Mouse (Mus musculus): ENCODE measurements around the gene Plekha5. TPM values are rescaled to one million over a fixed set of nuclear protein-coding genes. Genes with fewer than 3 reads are reported as not detected.

Gene Plekha5
- polyA plus RNA-seq, 1 experiment from 2014 or later = 42.0 TPM

GRCm38 (mm10) chr6:140432363-140432762, 8.5 kb downstream of the Plekha5 start:
- no peak for DNase-seq (ENCODE audit: low spot score)
- 94% methylated on average over 9 of the region's 9 CpGs for WGBS
- no peak overlapping the region for H3K4me3 ChIP-seq
- H3K27me3 ChIP-seq (replicated peaks; ENCODE audit: low read depth, poor library complexity, severe bottlenecking) = no peaks in the 10 kb centered on the region
- H3K27ac ChIP-seq (replicated peaks) = no peak overlapping the region
- H3K4me1 ChIP-seq = no peaks in the 10 kb centered on the region
- no peaks in the 10 kb centered on the region for H3K9me3 ChIP-seq
- peaks cover 84% of the 10 kb centered on the region for H3K36me3 ChIP-seq (replicated peaks)

GRCm38 (mm10) chr6:140443374-140443773, 19.5 kb downstream of the Plekha5 start:
- Histone ChIP-seq H3K36me3 (replicated peaks) (peaks cover 13% of the 10 kb centered on the region), H3K27me3 (replicated peaks; ENCODE audit: low read depth, poor library complexity, severe bottlenecking) (no peaks in the 10 kb centered on the region), H3K9me3 (no peaks in the 10 kb centered on the region), H3K4me3 (no peak overlapping the region), H3K4me1 (peaks cover 27% of the 10 kb centered on the region), H3K27ac (replicated peaks) (no peak overlapping the region)
- DNase-seq (ENCODE audit: low spot score) = peak; percentile 66
- 90% methylated on average over 5 of the region's 5 CpGs for WGBS

GRCm38 (mm10) chr6:140444147-140444546, 20.3 kb downstream of the Plekha5 start:
- 69% methylated on average over 7 of the region's 7 CpGs for WGBS
- no peaks in the 10 kb centered on the region for H3K27me3 ChIP-seq (replicated peaks; ENCODE audit: low read depth, poor library complexity, severe bottlenecking)
- H3K9me3 ChIP-seq = no peaks in the 10 kb centered on the region
- H3K4me3 ChIP-seq = no peak overlapping the region
- peaks cover 17% of the 10 kb centered on the region for H3K36me3 ChIP-seq (replicated peaks)
- DNase-seq (ENCODE audit: low spot score) = no peak
- H3K27ac ChIP-seq (replicated peaks) = no peak overlapping the region
- H3K4me1 ChIP-seq = peaks cover 25% of the 10 kb centered on the region

- H3K36me3 ChIP-seq (replicated peaks) = peaks cover 22% of the 10 kb centered on the region
- 35% methylated on average over 10 of the region's 10 CpGs for WGBS
- no peak overlapping the region for H3K4me3 ChIP-seq
- H3K27me3 ChIP-seq (replicated peaks; ENCODE audit: low read depth, poor library complexity, severe bottlenecking) = no peaks in the 10 kb centered on the region
- H3K27ac ChIP-seq (replicated peaks) = peak overlapping the region; percentile 15; the same call in 1 of the 2 replicates
- peaks cover 20% of the 10 kb centered on the region for H3K4me1 ChIP-seq
- DNase-seq (ENCODE audit: low spot score) = no peak
- no peaks in the 10 kb centered on the region for H3K9me3 ChIP-seq
Observed at GRCm38 (mm10) chr6:140444855-140445465, 21.1 kb downstream of the Plekha5 start.

- Histone ChIP-seq H3K4me3 (no peak overlapping the region), H3K9me3 (no peaks in the 10 kb centered on the region), H3K36me3 (replicated peaks) (peaks cover 38% of the 10 kb centered on the region), H3K4me1 (peaks cover 15% of the 10 kb centered on the region), H3K27ac (replicated peaks) (no peak overlapping the region), H3K27me3 (replicated peaks; ENCODE audit: low read depth, poor library complexity, severe bottlenecking) (no peaks in the 10 kb centered on the region)
- no peak for DNase-seq (ENCODE audit: low spot score)
- WGBS = 94% methylated on average over 21 of the region's 21 CpGs
Observed at GRCm38 (mm10) chr6:140448010-140448739, 24.3 kb downstream of the Plekha5 start.

GRCm38 (mm10) chr6:140450693-140451092, 26.8 kb downstream of the Plekha5 start:
- peaks cover 43% of the 10 kb centered on the region for H3K36me3 ChIP-seq (replicated peaks)
- H3K4me3 ChIP-seq = no peak overlapping the region
- H3K9me3 ChIP-seq = no peaks in the 10 kb centered on the region
- H3K27me3 ChIP-seq (replicated peaks; ENCODE audit: low read depth, poor library complexity, severe bottlenecking) = no peaks in the 10 kb centered on the region
- DNase-seq (ENCODE audit: low spot score) = no peak
- H3K4me1 ChIP-seq = no peaks in the 10 kb centered on the region
- 89% methylated on average over 5 of the region's 5 CpGs for WGBS
- H3K27ac ChIP-seq (replicated peaks) = no peak overlapping the region

- WGBS = 94% methylated on average over 8 of the region's 8 CpGs
- Histone ChIP-seq H3K4me3 (no peak overlapping the region), H3K27ac (replicated peaks) (no peak overlapping the region), H3K36me3 (replicated peaks) (peaks cover 42% of the 10 kb centered on the region), H3K9me3 (no peaks in the 10 kb centered on the region), H3K4me1 (peaks cover 4% of the 10 kb centered on the region; the same call in 1 of the 2 replicates), H3K27me3 (replicated peaks; ENCODE audit: low read depth, poor library complexity, severe bottlenecking) (no peaks in the 10 kb centered on the region)
- DNase-seq (ENCODE audit: low spot score) = no peak
Observed at GRCm38 (mm10) chr6:140452736-140453135, 28.9 kb downstream of the Plekha5 start.

- H3K9me3 ChIP-seq = no peaks in the 10 kb centered on the region
- no peaks in the 10 kb centered on the region for H3K27me3 ChIP-seq (replicated peaks; ENCODE audit: low read depth, poor library complexity, severe bottlenecking)
- no peak for DNase-seq (ENCODE audit: low spot score)
- H3K36me3 ChIP-seq (replicated peaks) = peaks cover 41% of the 10 kb centered on the region
- WGBS = 92% methylated on average over 5 of the region's 5 CpGs
- peaks cover 4% of the 10 kb centered on the region; the same call in 1 of the 2 replicates for H3K4me1 ChIP-seq
- H3K27ac ChIP-seq (replicated peaks) = no peak overlapping the region
- no peak overlapping the region for H3K4me3 ChIP-seq
Observed at GRCm38 (mm10) chr6:140453454-140453853, 29.6 kb downstream of the Plekha5 start.

GRCm38 (mm10) chr6:140454388-140454787, 30.5 kb downstream of the Plekha5 start:
- peaks cover 4% of the 10 kb centered on the region; the same call in 1 of the 2 replicates for H3K4me1 ChIP-seq
- H3K36me3 ChIP-seq (replicated peaks) = peaks cover 35% of the 10 kb centered on the region
- DNase-seq (ENCODE audit: low spot score) = no peak
- 93% methylated on average over 3 of the region's 3 CpGs for WGBS
- no peak overlapping the region for H3K4me3 ChIP-seq
- H3K27ac ChIP-seq (replicated peaks) = no peak overlapping the region
- no peaks in the 10 kb centered on the region for H3K9me3 ChIP-seq
- no peaks in the 10 kb centered on the region for H3K27me3 ChIP-seq (replicated peaks; ENCODE audit: low read depth, poor library complexity, severe bottlenecking)

GRCm38 (mm10) chr6:140455851-140456250, 32.0 kb downstream of the Plekha5 start:
- WGBS = 86% methylated on average over 3 of the region's 3 CpGs
- no peak for DNase-seq (ENCODE audit: low spot score)
- H3K9me3 ChIP-seq = no peaks in the 10 kb centered on the region
- H3K27me3 ChIP-seq (replicated peaks; ENCODE audit: low read depth, poor library complexity, severe bottlenecking) = no peaks in the 10 kb centered on the region
- no peak overlapping the region for H3K4me3 ChIP-seq
- H3K4me1 ChIP-seq = peaks cover 4% of the 10 kb centered on the region; the same call in 1 of the 2 replicates
- no peak overlapping the region for H3K27ac ChIP-seq (replicated peaks)
- H3K36me3 ChIP-seq (replicated peaks) = peaks cover 34% of the 10 kb centered on the region

- Histone ChIP-seq H3K27me3 (replicated peaks; ENCODE audit: low read depth, poor library complexity, severe bottlenecking) (no peaks in the 10 kb centered on the region), H3K9me3 (no peaks in the 10 kb centered on the region), H3K4me1 (peaks cover 4% of the 10 kb centered on the region; the same call in 1 of the 2 replicates), H3K27ac (replicated peaks) (no peak overlapping the region), H3K36me3 (replicated peaks) (peaks cover 31% of the 10 kb centered on the region), H3K4me3 (no peak overlapping the region)
- DNase-seq (ENCODE audit: low spot score) = no peak
- WGBS = 89% methylated on average over 15 of the region's 15 CpGs
Observed at GRCm38 (mm10) chr6:140456393-140457163, 32.7 kb downstream of the Plekha5 start.

- H3K27ac ChIP-seq (replicated peaks) = no peak overlapping the region
- no peak for DNase-seq (ENCODE audit: low spot score)
- no peak overlapping the region for H3K4me3 ChIP-seq
- peaks cover 31% of the 10 kb centered on the region for H3K36me3 ChIP-seq (replicated peaks)
- H3K4me1 ChIP-seq = peaks cover 4% of the 10 kb centered on the region; the same call in 1 of the 2 replicates
- no peaks in the 10 kb centered on the region for H3K27me3 ChIP-seq (replicated peaks; ENCODE audit: low read depth, poor library complexity, severe bottlenecking)
- no peaks in the 10 kb centered on the region for H3K9me3 ChIP-seq
- whole genome bisulfite sequencing = 86% methylated on average over 7 of the region's 7 CpGs
Observed at GRCm38 (mm10) chr6:140460398-140460797, 36.5 kb downstream of the Plekha5 start.
